Comparison of ENCODE assay signal across 13 mouse cellular contexts in the genomic region with DNA sequence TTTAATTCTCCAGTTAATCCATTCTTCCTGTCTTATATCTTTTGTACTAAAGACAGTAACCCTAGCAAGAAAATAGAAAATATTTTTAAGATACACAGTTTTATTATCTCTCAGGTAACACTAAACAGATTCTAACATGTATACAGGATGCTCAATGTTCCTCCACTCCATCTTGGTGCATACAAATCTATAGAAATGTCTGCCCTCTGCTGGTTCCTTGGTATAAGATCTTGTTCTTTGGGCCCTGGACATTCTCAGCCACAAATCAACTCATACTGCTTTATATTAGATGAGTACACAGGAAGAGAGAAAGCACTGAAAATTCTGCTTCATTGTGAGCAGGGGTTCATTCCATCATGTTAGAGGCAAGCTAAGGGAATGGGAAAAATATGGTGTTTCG.
DNase-seq lines count a peak whose midpoint lies in the region; ATAC-seq and TF ChIP-seq lines count a peak whose summit lies in the region.
"Had no signal": no experiment of that assay in that cellular context is flagged by ENCODE, and none has a peak within 500 bp of the region (broad histone marks: within the 10 kb centered on the region; RNA-seq: fewer than 3 reads in every experiment).

No protein-coding gene starts in this region.

- no peaks in the 10 kb centered on the region for H3K36me3 ChIP-seq in intestine, postnatal 0 days (ENCODE audit: control insufficient read depth, insufficient read depth)
- no peaks in the 10 kb centered on the region for H3K36me3 ChIP-seq in intestine, embryonic 16.5 days (ENCODE audit: control insufficient read depth, insufficient read depth, low read length)
- no peaks in the 10 kb centered on the region for H3K36me3 ChIP-seq in hindbrain, embryonic 16.5 days (ENCODE audit: control insufficient read depth, insufficient read depth, low read length)
- H3K36me3 ChIP-seq: embryonic facial prominence, embryonic 12.5 days; liver, embryonic 15.5 days had no signal

- H3K4me1 ChIP-seq in intestine, postnatal 0 days (replicated peaks; ENCODE audit: control insufficient read depth, insufficient read depth, low read length), result no peaks in the 10 kb centered on the region
- no peaks in the 10 kb centered on the region for H3K4me1 ChIP-seq in intestine, embryonic 16.5 days (ENCODE audit: control insufficient read depth, insufficient read depth, low read length)
- no peaks in the 10 kb centered on the region for H3K4me1 ChIP-seq in hindbrain, embryonic 16.5 days (ENCODE audit: control insufficient read depth, insufficient read depth, low read depth, low read length)
- H3K4me1 ChIP-seq: embryonic facial prominence, embryonic 12.5 days; liver, embryonic 15.5 days had no signal

- no peak overlapping the region for H3K4me3 ChIP-seq in intestine, postnatal 0 days (ENCODE audit: low read depth, low read length)
- no peak overlapping the region for H3K4me3 ChIP-seq in intestine, embryonic 16.5 days (ENCODE audit: low read length)
- no peak overlapping the region for H3K4me3 ChIP-seq in hindbrain, embryonic 16.5 days (ENCODE audit: low read length)
- H3K4me3 ChIP-seq: embryonic facial prominence, embryonic 12.5 days; liver, embryonic 15.5 days had no signal

- no peaks in the 10 kb centered on the region for H3K9me3 ChIP-seq in intestine, postnatal 0 days (ENCODE audit: control insufficient read depth)
- H3K9me3 ChIP-seq in intestine, embryonic 16.5 days (ENCODE audit: control insufficient read depth, low read length), result no peaks in the 10 kb centered on the region
- no peaks in the 10 kb centered on the region for H3K9me3 ChIP-seq in hindbrain, embryonic 16.5 days (ENCODE audit: control insufficient read depth, low read length)
- H3K9me3 ChIP-seq: embryonic facial prominence, embryonic 12.5 days; liver, embryonic 15.5 days had no signal

- WGBS in intestine, postnatal 0 days, result 70% methylated on average over 1 of the region's 1 CpGs
- 90% methylated on average over 1 of the region's 1 CpGs for WGBS in intestine, embryonic 16.5 days
- WGBS in hindbrain, embryonic 16.5 days, result 85% methylated on average over 1 of the region's 1 CpGs

- no peak overlapping the region for H3K9ac ChIP-seq in intestine, postnatal 0 days (ENCODE audit: low read depth, low read length)
- H3K9ac ChIP-seq in intestine, embryonic 16.5 days (ENCODE audit: low read depth, low read length), result no peak overlapping the region
- no peak overlapping the region for H3K9ac ChIP-seq in hindbrain, embryonic 16.5 days (ENCODE audit: low read depth, low read length)
- H3K9ac ChIP-seq: embryonic facial prominence, embryonic 12.5 days; liver, embryonic 15.5 days had no signal

- DNase-seq in A20 (ENCODE audit: low read depth, low spot score), result peak; percentile 35
- DNase-seq in brain, adult 2 months (ENCODE audit: low read depth, low spot score), result peak; percentile 73
- no peak for DNase-seq in ovary, postnatal 10 days (ENCODE audit: low spot score)
- DNase-seq in heart, postnatal 4 days, result no peak
- no peak for DNase-seq in thymus, postnatal 0 days (ENCODE audit: low spot score)
- DNase-seq: adrenal gland, postnatal 36 days; gastrocnemius, postnatal 14 days; thymus, postnatal 36 days had no signal

- no peaks in the 10 kb centered on the region for H3K27me3 ChIP-seq in intestine, postnatal 0 days (replicated peaks; ENCODE audit: control insufficient read depth, insufficient read depth, low read length)
- H3K27me3 ChIP-seq in intestine, embryonic 16.5 days (replicated peaks; ENCODE audit: control insufficient read depth, insufficient read depth, low read length), result no peaks in the 10 kb centered on the region
- H3K27me3 ChIP-seq in hindbrain, embryonic 16.5 days (replicated peaks; ENCODE audit: control insufficient read depth, insufficient read depth, low read length), result no peaks in the 10 kb centered on the region
- H3K27me3 ChIP-seq: embryonic facial prominence, embryonic 12.5 days; liver, embryonic 15.5 days had no signal

- TF ChIP-seq CTCF in intestine, postnatal 0 days (IDR thresholded peaks at IDR 0.05; ENCODE audit: low read depth), result peak; percentile 60

- no peak overlapping the region for H3K27ac ChIP-seq in intestine, postnatal 0 days (ENCODE audit: low read depth, low read length)
- no peak overlapping the region for H3K27ac ChIP-seq in intestine, embryonic 16.5 days (ENCODE audit: low read length)
- no peak overlapping the region for H3K27ac ChIP-seq in hindbrain, embryonic 16.5 days (ENCODE audit: low read depth, low read length)
- H3K27ac ChIP-seq: embryonic facial prominence, embryonic 12.5 days; liver, embryonic 15.5 days had no signal

- H3K4me2 ChIP-seq in intestine, postnatal 0 days (replicated peaks; ENCODE audit: low read depth), result no peak overlapping the region
- no peak overlapping the region for H3K4me2 ChIP-seq in intestine, embryonic 16.5 days (ENCODE audit: low read depth, low read length)
- H3K4me2 ChIP-seq in hindbrain, embryonic 16.5 days (ENCODE audit: low read length), result no peak overlapping the region
- H3K4me2 ChIP-seq: embryonic facial prominence, embryonic 12.5 days; liver, embryonic 15.5 days had no signal

- ATAC-seq in intestine, postnatal 0 days, result no peak
- no peak; the same call in 1 of the 2 replicates for ATAC-seq in intestine, embryonic 16.5 days
- ATAC-seq in hindbrain, embryonic 16.5 days, result peak; percentile 56; the same call in 1 of the 2 replicates

Comparison
In these comparisons a context has a peak if more than half of its experiments do, and no peak if none do; other contexts are left out.
1. DNase-seq: peak in A20 (single experiment) and brain, adult 2 months (single experiment); none in ovary, postnatal 10 days (single experiment), heart, postnatal 4 days (single experiment) and thymus, postnatal 0 days (single experiment).